Mouse (Mus musculus): ENCODE results near the gene AW146154. TPM values are rescaled to one million over a fixed set of nuclear protein-coding genes. Genes with fewer than 3 reads are reported as not detected.
"Not testable (repeated sequence)": the region's sequence is repeated elsewhere in the genome, so short reads cannot be mapped to it uniquely, and the experiment has no call there.

AW146154 gene
- polyA plus RNA-seq, 1 experiment from 2014 or later: 5.5 TPM

- Histone ChIP-seq H3K27me3 (replicated peaks; ENCODE audit: control insufficient read depth, insufficient read depth, low read length) (no peaks in the 10 kb centered on the region), H3K4me2 (replicated peaks; ENCODE audit: low read depth) (no peak overlapping the region), H3K36me3 (ENCODE audit: control insufficient read depth, insufficient read depth) (no peaks in the 10 kb centered on the region), H3K4me1 (replicated peaks; ENCODE audit: control insufficient read depth, insufficient read depth, low read length) (no peaks in the 10 kb centered on the region), H3K9me3 (ENCODE audit: control insufficient read depth) (no peaks in the 10 kb centered on the region), H3K4me3 (ENCODE audit: low read depth, low read length) (no peak overlapping the region), H3K27ac (ENCODE audit: low read depth, low read length) (no peak overlapping the region), H3K9ac (ENCODE audit: low read depth, low read length) (no peak overlapping the region)
- no peak for TF ChIP-seq CTCF (IDR thresholded peaks at IDR 0.05; ENCODE audit: low read depth)
- no peak for ATAC-seq
- WGBS: 95% methylated on average over 2 of the region's 2 CpGs
Measured at GRCm38 (mm10) chr7:41497871-41498270, 1.8 kb downstream of the AW146154 start.

DNA sequence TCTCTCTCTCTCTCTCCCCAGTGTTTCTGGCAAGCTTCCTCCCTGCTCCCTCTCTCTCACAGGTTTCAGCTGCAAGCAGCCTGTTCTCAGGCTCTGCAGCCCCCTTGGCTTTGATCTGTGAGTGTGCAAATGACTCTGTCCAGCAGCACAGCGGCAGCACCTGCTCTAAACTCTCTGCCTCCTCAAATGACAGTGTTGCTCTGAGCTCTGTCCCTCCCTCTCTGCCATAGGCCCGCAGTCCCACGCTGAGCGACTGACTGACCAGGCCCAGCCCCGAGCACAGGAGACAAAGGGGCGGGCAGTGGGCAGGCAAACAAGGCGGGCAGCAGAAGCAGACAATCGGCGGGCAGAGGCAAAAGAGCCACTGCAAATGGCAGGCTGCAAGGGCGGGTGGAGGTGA lies 47.8 kb downstream of the AW146154 start:
- H3K9ac ChIP-seq (ENCODE audit: low read depth, low read length): no peak overlapping the region
- no peak for ATAC-seq
- H3K27ac ChIP-seq (ENCODE audit: low read depth, low read length): no peak overlapping the region
- no peak overlapping the region for H3K4me2 ChIP-seq (replicated peaks; ENCODE audit: low read depth)
- no peaks in the 10 kb centered on the region for H3K9me3 ChIP-seq (ENCODE audit: control insufficient read depth)
- no peak for TF ChIP-seq CTCF (IDR thresholded peaks at IDR 0.05; ENCODE audit: low read depth)
- H3K36me3 ChIP-seq (ENCODE audit: control insufficient read depth, insufficient read depth): no peaks in the 10 kb centered on the region
- WGBS: 7% methylated on average over 10 of the region's 10 CpGs
- no peaks in the 10 kb centered on the region for H3K27me3 ChIP-seq (replicated peaks; ENCODE audit: control insufficient read depth, insufficient read depth, low read length)
- no peak overlapping the region for H3K4me3 ChIP-seq (ENCODE audit: low read depth, low read length)
- H3K4me1 ChIP-seq (replicated peaks; ENCODE audit: control insufficient read depth, insufficient read depth, low read length): no peaks in the 10 kb centered on the region

- not testable (repeated sequence) for H3K4me1 ChIP-seq (replicated peaks; ENCODE audit: control insufficient read depth, insufficient read depth, low read length); H3K9me3 ChIP-seq (ENCODE audit: control insufficient read depth); H3K4me2 ChIP-seq (replicated peaks; ENCODE audit: low read depth); H3K36me3 ChIP-seq (ENCODE audit: control insufficient read depth, insufficient read depth); H3K27ac ChIP-seq (ENCODE audit: low read depth, low read length); H3K9ac ChIP-seq (ENCODE audit: low read depth, low read length); ATAC-seq; H3K27me3 ChIP-seq (replicated peaks; ENCODE audit: control insufficient read depth, insufficient read depth, low read length); H3K4me3 ChIP-seq (ENCODE audit: low read depth, low read length)
- 59% methylated on average over 1 of the region's 1 CpGs for WGBS
Measured at GRCm38 (mm10) chr7:41448596-41448995, 51.1 kb downstream of the AW146154 start, which contains the start of gene Vmn2r57. Vmn2r57 (minus strand) TSS chr7:41448696.

Other genes with a start within 250 kb of the AW146154 start
- 10.0 and 10.1 TPM in 2 replicates for gene AI987944, start 106.5 kb downstream of the AW146154 start, polyA plus RNA-seq (2015; fragmentation: Nextera tagmentation; extraction: Ambion mirVana)
- gene Vmn2r57, start 51.2 kb downstream of the AW146154 start, polyA plus RNA-seq (2015; fragmentation: Nextera tagmentation; extraction: Ambion mirVana): 0.07 TPM in 2 replicates
- gene Gm20449, start 473 bp downstream of the AW146154 start, polyA plus RNA-seq (2015; fragmentation: Nextera tagmentation; extraction: Ambion mirVana): not detected in 2 replicates
- not detected in 2 replicates for gene Gm6871, start 73.8 kb upstream of the AW146154 start, polyA plus RNA-seq (2015; fragmentation: Nextera tagmentation; extraction: Ambion mirVana)
- 4.4 and 4.6 TPM in 2 replicates for gene 2610021A01Rik, start 99.3 kb upstream of the AW146154 start, polyA plus RNA-seq (2015; fragmentation: Nextera tagmentation; extraction: Ambion mirVana)
- 4.4 and 4.8 TPM in 2 replicates for gene Zfp788, start 133.3 kb upstream of the AW146154 start, polyA plus RNA-seq (2015; fragmentation: Nextera tagmentation; extraction: Ambion mirVana)